Mouse (Mus musculus) central nervous system, embryonic 11.5 days (tissue): ENCODE data around the gene Ceacam13. TPM values are rescaled to one million over a fixed set of nuclear protein-coding genes. Genes with fewer than 3 reads are reported as not detected.

ENCODE experiments used
- polyA plus RNA-seq: library from polyadenylated mRNA; depleted of rRNA; stranded (reverse); fragments of >200 nt; gene quantifications from 2 replicates; pipeline ENCODE4 v1.2.3, GENCODE M21; 2012; rRNA removed

Ceacam13 gene
- not detected in 2 replicates for polyA plus RNA-seq

GRCm38 (mm10) chr7:18009589-18009988 is at the start of gene Ceacam13:
TSS of gene Ceacam13 (plus strand) at chr7:18009889.

GRCm38 (mm10) chr7:17971824-17972223 is 37.9 kb upstream of the Ceacam13 start, which contains the start of gene Ceacam11:
TSS of gene Ceacam11 (plus strand) at chr7:17972124.

GRCm38 (mm10) chr7:18065629-18066028 is 55.9 kb downstream of the Ceacam13 start, which contains the start of gene Ceacam12:
TSS of gene Ceacam12 (plus strand) at chr7:18065929.

Other genes with a start within 250 kb of the Ceacam13 start
- gene Ceacam14, start 197.3 kb upstream of the Ceacam13 start, polyA plus RNA-seq, result 0.46 TPM in 1 of 2 replicates, not detected in the other
- gene Gm5155, start 138.1 kb upstream of the Ceacam13 start, polyA plus RNA-seq, result 0.05 TPM in 1 of 2 replicates, not detected in the other
- 0.56 TPM in 1 of 2 replicates, not detected in the other for gene Ceacam11, start 37.8 kb upstream of the Ceacam13 start, polyA plus RNA-seq
- gene Ceacam12, start 56.0 kb downstream of the Ceacam13 start, polyA plus RNA-seq, result 0.47 TPM in 1 of 2 replicates, not detected in the other
- gene Igfl3, start 166.6 kb downstream of the Ceacam13 start, polyA plus RNA-seq, result not detected in 2 replicates
- gene Mill1, start 235.5 kb downstream of the Ceacam13 start, polyA plus RNA-seq, result not detected in 2 replicates